Mouse (Mus musculus): ENCODE data around the gene Tollip. TPM values are rescaled to one million over a fixed set of nuclear protein-coding genes. Genes with fewer than 3 reads are reported as not detected.

The Tollip gene
- total RNA-seq (2017) = 27.1 and 30.4 TPM in 2 replicates

- no peak for ATAC-seq (replicated peaks; ENCODE audit: low read depth, poor library complexity, severe bottlenecking)
These were observed at the start of gene Tollip for GRCm38 (mm10) chr7:141918407-141918806. Gene Tollip, minus strand, starts transcription at chr7:141918507.

GRCm38 (mm10) chr7:141966281-141966680 lies 48.0 kb upstream of the Tollip start:
- no peak for ATAC-seq (replicated peaks; ENCODE audit: low read depth, poor library complexity, severe bottlenecking)

- ATAC-seq (replicated peaks; ENCODE audit: low read depth, poor library complexity, severe bottlenecking) = no peak
These were observed 44.2 kb upstream of the Tollip start for GRCm38 (mm10) chr7:141962521-141962920.

- ATAC-seq (replicated peaks; ENCODE audit: low read depth, poor library complexity, severe bottlenecking) = no peak
These were observed 43.2 kb upstream of the Tollip start for GRCm38 (mm10) chr7:141961491-141961890.

- no peak for ATAC-seq (replicated peaks; ENCODE audit: low read depth, poor library complexity, severe bottlenecking)
These were observed 42.6 kb upstream of the Tollip start for GRCm38 (mm10) chr7:141960926-141961325.

GRCm38 (mm10) chr7:141959133-141959532 lies 40.8 kb upstream of the Tollip start:
- ATAC-seq (replicated peaks; ENCODE audit: low read depth, poor library complexity, severe bottlenecking) = no peak

GRCm38 (mm10) chr7:141958211-141958610 lies 39.9 kb upstream of the Tollip start:
- no peak for ATAC-seq (replicated peaks; ENCODE audit: low read depth, poor library complexity, severe bottlenecking)

- ATAC-seq (replicated peaks; ENCODE audit: low read depth, poor library complexity, severe bottlenecking) = no peak
These were observed 39.3 kb upstream of the Tollip start for GRCm38 (mm10) chr7:141957524-141958051.

GRCm38 (mm10) chr7:141956174-141956566 lies 37.9 kb upstream of the Tollip start:
- no peak for ATAC-seq (replicated peaks; ENCODE audit: low read depth, poor library complexity, severe bottlenecking)

- ATAC-seq (replicated peaks; ENCODE audit: low read depth, poor library complexity, severe bottlenecking) = no peak
These were observed 37.4 kb upstream of the Tollip start for GRCm38 (mm10) chr7:141955565-141956173.

GRCm38 (mm10) chr7:141953616-141954015 lies 35.3 kb upstream of the Tollip start:
- no peak for ATAC-seq (replicated peaks; ENCODE audit: low read depth, poor library complexity, severe bottlenecking)

GRCm38 (mm10) chr7:141952920-141953319 lies 34.6 kb upstream of the Tollip start:
- ATAC-seq (replicated peaks; ENCODE audit: low read depth, poor library complexity, severe bottlenecking) = no peak

- ATAC-seq (replicated peaks; ENCODE audit: low read depth, poor library complexity, severe bottlenecking) = no peak
These were observed 33.5 kb upstream of the Tollip start for GRCm38 (mm10) chr7:141951821-141952220.

- no peak for ATAC-seq (replicated peaks; ENCODE audit: low read depth, poor library complexity, severe bottlenecking)
These were observed 32.1 kb upstream of the Tollip start for GRCm38 (mm10) chr7:141950104-141951013.

- ATAC-seq (replicated peaks; ENCODE audit: low read depth, poor library complexity, severe bottlenecking) = no peak
These were observed 31.4 kb upstream of the Tollip start for GRCm38 (mm10) chr7:141949799-141950103.

GRCm38 (mm10) chr7:141948906-141949798 lies 30.8 kb upstream of the Tollip start, which contains the start of gene Brsk2:
Gene Brsk2, plus strand, starts transcription at chr7:141949751.
- ATAC-seq (replicated peaks; ENCODE audit: low read depth, poor library complexity, severe bottlenecking) = peak; percentile 98

GRCm38 (mm10) chr7:141948045-141948444 lies 29.7 kb upstream of the Tollip start:
- ATAC-seq (replicated peaks; ENCODE audit: low read depth, poor library complexity, severe bottlenecking) = no peak

GRCm38 (mm10) chr7:141947512-141947911 lies 29.2 kb upstream of the Tollip start:
- no peak for ATAC-seq (replicated peaks; ENCODE audit: low read depth, poor library complexity, severe bottlenecking)

- ATAC-seq (replicated peaks; ENCODE audit: low read depth, poor library complexity, severe bottlenecking) = no peak
These were observed 27.6 kb upstream of the Tollip start for GRCm38 (mm10) chr7:141945927-141946326.

- ATAC-seq (replicated peaks; ENCODE audit: low read depth, poor library complexity, severe bottlenecking) = no peak
These were observed 25.1 kb upstream of the Tollip start for GRCm38 (mm10) chr7:141943444-141943843.

All from common myeloid progenitor, adult 5-6 weeks (primary cell).